Mouse (Mus musculus): Measurements from ENCODE around the gene Ehhadh.
A peak's percentile ranks its signal among the peaks of the same experiment; 100 is the strongest.
"Not testable (repeated sequence)": the region's sequence is repeated elsewhere in the genome, so short reads cannot be mapped to it uniquely, and the experiment has no call there.

Gene Ehhadh

GRCm38 (mm10) chr16:21793875-21794696, 6.5 kb upstream of the Ehhadh start, which contains the start of gene Map3k13:
Gene Map3k13 (plus strand): TSS chr16:21794346.
- peak; percentile 96 to 97 for DNase-seq

GRCm38 (mm10) chr16:21793080-21793810, 5.6 kb upstream of the Ehhadh start:
- DNase-seq: not testable (repeated sequence)

- DNase-seq: no peak
Measured at GRCm38 (mm10) chr16:21791779-21792178, 4.2 kb upstream of the Ehhadh start.

- DNase-seq: no peak
Measured at GRCm38 (mm10) chr16:21790469-21790868, 2.9 kb upstream of the Ehhadh start.

GRCm38 (mm10) chr16:21789180-21789579, 1.6 kb upstream of the Ehhadh start:
- no peak for DNase-seq

GRCm38 (mm10) chr16:21788581-21788980, 974 bp upstream of the Ehhadh start:
- peak in 1 of 2 experiments; percentile 43 for DNase-seq

GRCm38 (mm10) chr16:21786317-21786716, 1.3 kb downstream of the Ehhadh start:
- DNase-seq: no peak

- DNase-seq: no peak
Measured at GRCm38 (mm10) chr16:21785000-21785399, 2.6 kb downstream of the Ehhadh start.

GRCm38 (mm10) chr16:21782807-21783206, 4.8 kb downstream of the Ehhadh start:
- no peak for DNase-seq

GRCm38 (mm10) chr16:21781895-21782294, 5.7 kb downstream of the Ehhadh start:
- no peak for DNase-seq

- DNase-seq: no peak
Measured at GRCm38 (mm10) chr16:21781277-21781676, 6.3 kb downstream of the Ehhadh start.

GRCm38 (mm10) chr16:21779149-21779548, 8.5 kb downstream of the Ehhadh start:
- DNase-seq: no peak

GRCm38 (mm10) chr16:21778293-21778866, 9.2 kb downstream of the Ehhadh start:
- peak in 1 of 2 experiments; percentile 26 for DNase-seq

GRCm38 (mm10) chr16:21774725-21775124, 12.9 kb downstream of the Ehhadh start:
- DNase-seq: no peak

GRCm38 (mm10) chr16:21769667-21770066, 17.9 kb downstream of the Ehhadh start:
- DNase-seq: peak in 1 of 2 experiments; percentile 43

- no peak for DNase-seq
Measured at GRCm38 (mm10) chr16:21768255-21768654, 19.4 kb downstream of the Ehhadh start.

GRCm38 (mm10) chr16:21758447-21758846, 29.2 kb downstream of the Ehhadh start:
- DNase-seq: no peak

GRCm38 (mm10) chr16:21743401-21743800, 44.2 kb downstream of the Ehhadh start:
- DNase-seq: no peak

GRCm38 (mm10) chr16:21742898-21743297, 44.7 kb downstream of the Ehhadh start:
- no peak for DNase-seq

- DNase-seq: no peak
Measured at GRCm38 (mm10) chr16:21742191-21742870, 45.3 kb downstream of the Ehhadh start.

- DNase-seq: no peak
Measured at GRCm38 (mm10) chr16:21741542-21741941, 46.1 kb downstream of the Ehhadh start.

- DNase-seq: no peak
Measured at GRCm38 (mm10) chr16:21735638-21736037, 52.0 kb downstream of the Ehhadh start.

- DNase-seq: peak; percentile 59 to 86
Measured at GRCm38 (mm10) chr16:21727897-21728364, 59.7 kb downstream of the Ehhadh start.

All from kidney, postnatal 25 days (tissue).